Mouse (Mus musculus) heart, embryonic 12.5 days (tissue): ENCODE results near the gene Dnhd1. TPM values are rescaled to one million over a fixed set of nuclear protein-coding genes. Genes with fewer than 3 reads are reported as not detected.
A peak's percentile ranks its signal among the peaks of the same experiment; 100 is the strongest.

ENCODE experiments used
- ATAC-seq: fragments of 200-750 bp; cut with Nextera tagmentation; 2 replicates; pipeline ENCODE4 v1.8.0; 2017; ENCODE audit warnings: moderate TSS enrichment, moderate library complexity; ENCODE audit not compliant: insufficient number of reproducible peaks, low FRiP score
- H3K27ac ChIP-seq: fragments of 300-500 bp; sonication (generic); 2 replicates; pipeline ENCODE4 v1.5.1; 2016; ENCODE audit warnings: mild to moderate bottlenecking, moderate library complexity; ENCODE audit not compliant: poor library complexity, severe bottlenecking
- H3K27me3 ChIP-seq: fragments of 300-500 bp; sonication (generic); replicated peaks from 2 replicates; pipeline ENCODE4 v1.6.1; 2016; ENCODE audit warnings: mild to moderate bottlenecking, moderate library complexity
- H3K36me3 ChIP-seq: fragments of 300-500 bp; sonication (generic); 2 replicates; pipeline ENCODE4 v1.6.1; 2016; ENCODE audit warnings: mild to moderate bottlenecking, moderate library complexity
- H3K4me1 ChIP-seq: fragments of 300-500 bp; sonication (generic); replicated peaks from 2 replicates; pipeline ENCODE4 v1.6.1; 2016; ENCODE audit warnings: mild to moderate bottlenecking
- H3K4me2 ChIP-seq: fragments of 300-500 bp; sonication (generic); 2 replicates; pipeline ENCODE4 v1.6.1; 2016; ENCODE audit warnings: mild to moderate bottlenecking, moderate library complexity
- H3K4me3 ChIP-seq: fragments of 300-500 bp; sonication (generic); 2 replicates; pipeline ENCODE4 v1.5.1; 2016; ENCODE audit warnings: mild to moderate bottlenecking
- H3K9ac ChIP-seq: fragments of 300-500 bp; sonication (generic); 2 replicates; pipeline ENCODE4 v1.6.1; 2016; ENCODE audit warnings: mild to moderate bottlenecking, moderate library complexity
- H3K9me3 ChIP-seq: fragments of 300-500 bp; sonication (generic); replicated peaks from 2 replicates; pipeline ENCODE4 v1.6.1; 2016; ENCODE audit warnings: mild to moderate bottlenecking, moderate library complexity
- WGBS: fragments of 180-500 bp; shearing (Covaris S2); methylation state at CpG from one replicate; pipeline ENCODE4 v1.1.7; 2016; 5-methylcytosine and 5-hydroxymethylcytosine counted together
- polyA plus RNA-seq: library from polyadenylated mRNA; unstranded; fragments of >200 nt; fragmentation: Nextera tagmentation; extraction: Ambion mirVana; gene quantifications from 2 replicates; pipeline ENCODE4 v1.2.1, GENCODE M21; 2016

Dnhd1 gene
- polyA plus RNA-seq, 1 experiment from 2014 or later = 0.52 TPM

- 29% methylated on average over 55 of the region's 55 CpGs for WGBS
- Histone ChIP-seq H3K4me1 (peaks cover 11% of the 10 kb centered on the region), H3K27ac (no peak overlapping the region), H3K27me3 (peaks cover 34% of the 10 kb centered on the region), H3K36me3 (peaks cover 64% of the 10 kb centered on the region), H3K9ac (peak overlapping the region; percentile 30; the same call in 1 of the 2 replicates), H3K4me3 (peak overlapping the region; percentile 43), H3K4me2 (peak overlapping the region; percentile 81), H3K9me3 (no peaks in the 10 kb centered on the region)
- ATAC-seq = 0 out of 2 replicates have a peak, but pooled peaks have one; percentile 10
These were observed 112.1 kb downstream of the Dnhd1 start for GRCm38 (mm10) chr7:105762517-105763270.

DNA sequence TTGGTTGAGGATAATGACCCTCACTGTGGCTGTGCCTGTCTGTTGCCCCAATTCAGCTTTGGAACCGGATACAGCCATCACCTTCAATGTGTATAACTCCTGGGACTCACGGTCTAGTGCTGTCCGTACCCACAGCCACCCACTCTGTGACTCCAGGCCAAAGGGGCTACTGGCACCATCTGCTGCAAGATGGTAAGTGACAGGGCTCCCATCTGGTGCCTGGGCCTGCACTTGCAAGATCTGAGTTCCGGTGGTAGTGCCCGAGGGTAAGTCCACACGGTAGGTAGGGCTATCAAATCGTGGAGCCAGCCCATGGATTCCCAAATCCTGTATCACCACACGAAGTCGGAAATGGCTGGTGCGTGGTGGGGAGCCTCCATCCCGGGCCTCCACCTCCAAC is 113.7 kb downstream of the Dnhd1 start:
- no peaks in the 10 kb centered on the region for H3K9me3 ChIP-seq
- H3K9ac ChIP-seq = no peak overlapping the region
- peaks cover 49% of the 10 kb centered on the region for H3K36me3 ChIP-seq
- peaks cover 34% of the 10 kb centered on the region for H3K27me3 ChIP-seq
- no peak overlapping the region for H3K27ac ChIP-seq
- ATAC-seq = no peak
- peaks cover 23% of the 10 kb centered on the region for H3K4me1 ChIP-seq
- WGBS = 86% methylated on average over 11 of the region's 11 CpGs
- H3K4me2 ChIP-seq = no peak overlapping the region
- H3K4me3 ChIP-seq = no peak overlapping the region

DNA sequence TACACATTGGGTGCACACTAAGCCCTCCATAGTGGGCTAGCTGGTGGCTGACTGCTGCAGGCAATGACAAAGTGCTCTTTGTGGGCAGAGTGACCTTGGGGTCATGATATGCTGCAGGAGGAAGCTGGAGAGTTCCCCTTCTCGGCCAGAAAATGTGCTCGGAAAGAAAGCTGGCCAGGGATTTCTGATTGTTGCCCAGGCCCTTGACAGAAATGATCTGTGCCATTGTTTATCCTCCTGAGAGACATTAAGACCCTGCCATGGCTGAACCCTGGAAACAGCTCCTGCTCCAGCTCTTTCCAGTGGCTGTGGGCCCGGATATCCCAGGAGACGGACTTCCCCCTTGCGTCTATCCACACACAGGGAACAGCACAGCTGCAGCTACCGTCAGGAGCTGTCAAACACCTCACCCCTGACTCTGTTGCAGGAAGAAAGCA is 117.1 kb downstream of the Dnhd1 start:
- Histone ChIP-seq H3K9me3 (no peaks in the 10 kb centered on the region), H3K27me3 (peaks cover 20% of the 10 kb centered on the region), H3K4me3 (no peak overlapping the region), H3K27ac (peak overlapping the region; percentile 71), H3K36me3 (peaks cover 57% of the 10 kb centered on the region), H3K4me2 (no peak overlapping the region), H3K4me1 (peaks cover 21% of the 10 kb centered on the region), H3K9ac (no peak overlapping the region)
- no peak for ATAC-seq
- 24% methylated on average over 6 of the region's 6 CpGs for WGBS

- WGBS = 84% methylated on average over 3 of the region's 3 CpGs
- no peak for ATAC-seq
- H3K9me3 ChIP-seq = no peaks in the 10 kb centered on the region
- H3K27ac ChIP-seq = no peak overlapping the region
- no peak overlapping the region for H3K4me3 ChIP-seq
- no peak overlapping the region for H3K9ac ChIP-seq
- H3K4me1 ChIP-seq = peaks cover 31% of the 10 kb centered on the region
- no peaks in the 10 kb centered on the region for H3K27me3 ChIP-seq
- no peak overlapping the region for H3K4me2 ChIP-seq
- peaks cover 40% of the 10 kb centered on the region for H3K36me3 ChIP-seq
These were observed 119.3 kb downstream of the Dnhd1 start for GRCm38 (mm10) chr7:105769959-105770358.

Other genes starting within 250 kb of the Dnhd1 start
- gene Cnga4, start 246.3 kb upstream of the Dnhd1 start, polyA plus RNA-seq = not detected in 2 replicates
- gene Cckbr, start 225.1 kb upstream of the Dnhd1 start, polyA plus RNA-seq = not detected in 2 replicates
- 68.1 and 72.6 TPM in 2 replicates for gene Cavin3, start 168.5 kb upstream of the Dnhd1 start, polyA plus RNA-seq
- gene Smpd1, start 96.5 kb upstream of the Dnhd1 start, polyA plus RNA-seq = 52.4 and 54.6 TPM in 2 replicates
- 48.8 and 52.9 TPM in 2 replicates for gene Apbb1, start 69.2 kb upstream of the Dnhd1 start, polyA plus RNA-seq
- 0.33 and 1.9 TPM in 2 replicates for gene Hpx, start 50.7 kb upstream of the Dnhd1 start, polyA plus RNA-seq
- gene Trim3, start 17.3 kb upstream of the Dnhd1 start, polyA plus RNA-seq = 27.9 and 30.7 TPM in 2 replicates
- gene Timm10b, start 10.8 kb upstream of the Dnhd1 start, polyA plus RNA-seq = 142 and 155 TPM in 2 replicates
- 45.5 and 45.6 TPM in 2 replicates for gene Arfip2, start 10.4 kb upstream of the Dnhd1 start, polyA plus RNA-seq
- 14.1 and 14.8 TPM in 2 replicates for gene Gm45799, start 10.3 kb upstream of the Dnhd1 start, polyA plus RNA-seq
- 384 and 391 TPM in 2 replicates for gene Ilk, start 85.8 kb downstream of the Dnhd1 start, polyA plus RNA-seq
- gene Rrp8, start 86.6 kb downstream of the Dnhd1 start, polyA plus RNA-seq = 29.1 and 30.9 TPM in 2 replicates
- 142 and 160 TPM in 2 replicates for gene Taf10, start 93.5 kb downstream of the Dnhd1 start, polyA plus RNA-seq
- 87.7 and 97.8 TPM in 2 replicates for gene Tpp1, start 101.4 kb downstream of the Dnhd1 start, polyA plus RNA-seq
- gene Dchs1, start 136.8 kb downstream of the Dnhd1 start, polyA plus RNA-seq = 8.7 and 9.4 TPM in 2 replicates
- 232 TPM in 2 replicates for gene Mrpl17, start 160.3 kb downstream of the Dnhd1 start, polyA plus RNA-seq